Mouse (Mus musculus) central nervous system, embryonic 18 days (tissue): ENCODE measurements around the gene Cog7. TPM values are rescaled to one million over a fixed set of nuclear protein-coding genes. Genes with fewer than 3 reads are reported as not detected.

ENCODE experiments used
- polyA plus RNA-seq: library from polyadenylated mRNA; depleted of rRNA; stranded (reverse); fragments of >200 nt; gene quantifications from 2 replicates; pipeline ENCODE4 v1.2.3, GENCODE M21; 2012; rRNA removed

Cog7 gene
- 17.3 and 18.9 TPM in 2 replicates for polyA plus RNA-seq

GRCm38 (mm10) chr7:121981307-121981871 is at the start of gene Cog7:
Gene Cog7, minus strand, starts transcription at chr7:121981711.

GRCm38 (mm10) chr7:122020667-122021354 is 39.3 kb upstream of the Cog7 start, which contains the start of gene Gga2:
Gene Gga2, minus strand, starts transcription at chr7:122021222.

GRCm38 (mm10) chr7:121864858-121865585 is 116.5 kb downstream of the Cog7 start, which contains the start of gene Scnn1b:
Gene Scnn1b, plus strand, starts transcription at chr7:121865038.

Other genes with a start within 250 kb of the Cog7 start
- 0.03 and 0.04 TPM in 2 replicates for gene Scnn1g, start 247.2 kb downstream of the Cog7 start, polyA plus RNA-seq
- gene Scnn1b, start 116.7 kb downstream of the Cog7 start, polyA plus RNA-seq, result 0.34 and 0.43 TPM in 2 replicates
- 77.5 and 85.0 TPM in 2 replicates for gene Gga2, start 39.5 kb upstream of the Cog7 start, polyA plus RNA-seq
- gene Ubfd1, start 85.5 kb upstream of the Cog7 start, polyA plus RNA-seq, result 81.3 and 83.3 TPM in 2 replicates
- 8.4 and 8.5 TPM in 2 replicates for gene Ears2, start 85.6 kb upstream of the Cog7 start, polyA plus RNA-seq
- 150 TPM in 2 replicates for gene Ndufab1, start 120.2 kb upstream of the Cog7 start, polyA plus RNA-seq
- 2.6 and 3.8 TPM in 2 replicates for gene Palb2, start 151.3 kb upstream of the Cog7 start, polyA plus RNA-seq
- 121 and 127 TPM in 2 replicates for gene Dctn5, start 151.3 kb upstream of the Cog7 start, polyA plus RNA-seq
- 11.5 and 11.7 TPM in 2 replicates for gene Plk1, start 177.7 kb upstream of the Cog7 start, polyA plus RNA-seq
- 2.0 and 2.2 TPM in 2 replicates for gene Ern2, start 204.5 kb upstream of the Cog7 start, polyA plus RNA-seq
- 1.1 and 1.2 TPM in 2 replicates for gene Chp2, start 237.8 kb upstream of the Cog7 start, polyA plus RNA-seq